Mouse (Mus musculus): ENCODE measurements around the gene Tmem63c. TPM values are rescaled to one million over a fixed set of nuclear protein-coding genes. Genes with fewer than 3 reads are reported as not detected.

The Tmem63c gene
- polyA plus RNA-seq, 1 experiment from 2014 or later = 0.13 TPM

DNA sequence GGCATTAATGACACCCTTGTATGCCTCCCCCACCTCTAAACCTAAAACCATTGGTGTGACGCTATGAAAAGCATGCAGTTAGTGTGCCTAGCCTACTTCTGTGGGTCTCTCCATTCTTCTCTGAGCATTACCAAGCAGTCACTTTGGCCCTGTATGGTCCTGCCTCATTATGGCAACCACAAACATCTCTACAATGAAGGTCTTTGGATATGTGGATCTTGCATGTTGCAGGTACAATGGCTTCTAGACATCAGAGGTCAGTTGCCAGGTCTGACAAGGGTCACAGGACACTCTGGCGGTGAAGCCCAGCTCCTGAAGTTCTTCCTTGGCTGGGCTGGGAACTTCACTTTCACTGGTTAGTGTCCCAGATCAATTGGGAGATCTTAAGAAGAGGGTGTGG is 866 bp downstream of the Tmem63c start:
- WGBS = 69% methylated on average over 2 of the region's 2 CpGs
- H3K9ac ChIP-seq (ENCODE audit: low read length) = no peak overlapping the region
- H3K27me3 ChIP-seq (ENCODE audit: control insufficient read depth, insufficient read depth, low read depth, low read length) = peaks cover 18% of the 10 kb centered on the region
- H3K36me3 ChIP-seq (ENCODE audit: control insufficient read depth, insufficient read depth, low read length) = no peaks in the 10 kb centered on the region
- no peaks in the 10 kb centered on the region for H3K9me3 ChIP-seq (ENCODE audit: control insufficient read depth, low read length)
- H3K4me1 ChIP-seq (replicated peaks; ENCODE audit: control insufficient read depth, insufficient read depth, low read length) = no peaks in the 10 kb centered on the region
- no peak for ATAC-seq (ENCODE audit: low read depth)
- no peak overlapping the region for H3K4me3 ChIP-seq (ENCODE audit: low read length)
- H3K27ac ChIP-seq (ENCODE audit: low read length) = no peak overlapping the region
- H3K4me2 ChIP-seq (ENCODE audit: low read depth, low read length) = no peak overlapping the region

DNA sequence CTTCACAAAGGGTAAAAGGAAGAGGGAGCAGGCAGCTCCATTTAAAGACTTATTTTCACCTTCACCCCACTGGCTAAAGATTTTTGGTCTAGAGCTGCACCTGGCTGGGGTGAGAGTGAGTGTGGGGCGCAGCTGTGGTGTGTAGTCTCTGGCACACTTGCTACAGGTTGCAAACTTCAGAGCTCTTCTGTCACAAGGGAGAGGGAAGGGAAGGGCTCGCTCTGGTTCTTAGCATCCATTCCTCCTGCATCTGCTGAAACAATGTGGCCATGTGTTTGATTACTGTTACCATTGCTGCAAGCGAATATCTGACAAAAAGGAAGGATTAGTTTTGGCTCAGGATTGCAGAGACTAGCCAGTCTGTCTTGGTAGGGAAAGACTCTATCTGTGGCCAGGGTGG is 2.3 kb downstream of the Tmem63c start:
- Histone ChIP-seq H3K4me1 (replicated peaks; ENCODE audit: control insufficient read depth, insufficient read depth, low read length) (no peaks in the 10 kb centered on the region), H3K9ac (ENCODE audit: low read length) (no peak overlapping the region), H3K9me3 (ENCODE audit: control insufficient read depth, low read length) (no peaks in the 10 kb centered on the region), H3K4me2 (ENCODE audit: low read depth, low read length) (no peak overlapping the region), H3K36me3 (ENCODE audit: control insufficient read depth, insufficient read depth, low read length) (no peaks in the 10 kb centered on the region), H3K27ac (ENCODE audit: low read length) (no peak overlapping the region), H3K27me3 (ENCODE audit: control insufficient read depth, insufficient read depth, low read depth, low read length) (peaks cover 23% of the 10 kb centered on the region), H3K4me3 (ENCODE audit: low read length) (no peak overlapping the region)
- no peak for ATAC-seq (ENCODE audit: low read depth)
- 59% methylated on average over 3 of the region's 3 CpGs for WGBS

DNA sequence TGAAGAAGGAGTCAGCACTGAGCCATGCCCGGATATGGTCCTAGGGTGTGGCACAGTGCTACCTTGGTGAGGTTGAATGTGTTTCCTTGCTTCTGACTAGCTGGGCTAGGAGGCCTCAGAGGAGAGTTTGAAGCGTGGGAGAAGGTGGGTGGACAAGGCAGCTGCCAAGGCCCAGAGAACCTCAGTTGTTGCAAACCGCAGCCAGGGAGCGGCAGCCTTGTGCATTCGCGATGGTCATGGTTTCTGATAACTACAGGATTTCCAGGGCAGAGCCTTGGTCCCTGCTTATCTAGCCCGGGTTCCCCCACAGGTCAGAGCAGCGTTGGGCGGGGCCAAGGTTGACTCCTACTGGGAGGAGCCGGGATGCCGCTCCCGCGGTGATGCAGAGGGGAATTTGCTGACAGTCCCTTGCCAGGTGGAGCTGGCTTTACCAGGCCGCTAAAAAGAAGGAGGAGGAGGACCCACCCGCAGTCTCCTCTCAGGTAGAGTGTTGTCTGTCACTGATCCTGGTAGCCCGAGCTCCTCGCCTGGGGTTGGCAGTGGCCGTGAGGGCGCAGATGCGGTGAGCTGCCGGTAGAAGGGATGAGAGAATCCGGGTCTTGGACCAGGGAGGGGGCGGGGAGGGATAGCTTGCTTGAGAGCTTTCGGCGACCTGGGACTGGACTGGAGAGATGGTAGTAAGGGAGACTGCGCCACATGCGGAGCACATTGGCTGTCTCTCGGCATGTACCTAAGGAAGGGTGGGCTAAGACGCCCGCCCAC is 5.2 kb downstream of the Tmem63c start:
- Histone ChIP-seq H3K4me2 (ENCODE audit: low read depth, low read length) (no peak overlapping the region), H3K9me3 (ENCODE audit: control insufficient read depth, low read length) (no peaks in the 10 kb centered on the region), H3K4me1 (replicated peaks; ENCODE audit: control insufficient read depth, insufficient read depth, low read length) (no peaks in the 10 kb centered on the region), H3K4me3 (ENCODE audit: low read length) (no peak overlapping the region), H3K9ac (ENCODE audit: low read length) (no peak overlapping the region), H3K27me3 (ENCODE audit: control insufficient read depth, insufficient read depth, low read depth, low read length) (peaks cover 23% of the 10 kb centered on the region), H3K27ac (ENCODE audit: low read length) (no peak overlapping the region), H3K36me3 (ENCODE audit: control insufficient read depth, insufficient read depth, low read length) (no peaks in the 10 kb centered on the region)
- 2% methylated on average over 30 of the region's 30 CpGs for WGBS
- no peak for ATAC-seq (ENCODE audit: low read depth)

DNA sequence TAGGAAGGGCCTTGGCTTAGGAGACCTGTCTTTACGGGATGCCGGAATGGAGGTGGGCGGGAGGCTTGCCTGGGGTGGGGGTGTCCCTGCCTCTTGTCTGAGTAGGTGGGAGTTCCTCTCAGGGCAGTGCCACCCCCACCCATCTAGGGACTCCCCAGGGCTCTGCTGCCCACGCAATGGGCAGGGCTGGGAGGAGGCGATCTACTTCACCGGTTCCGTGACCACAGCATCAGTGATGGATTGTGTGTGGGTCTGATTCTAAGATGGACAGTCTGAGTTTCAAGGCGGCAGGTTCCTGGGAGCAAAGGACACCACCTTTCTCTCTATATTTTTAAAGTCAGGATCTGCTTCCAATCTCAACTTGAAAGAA is 5.7 kb downstream of the Tmem63c start:
- H3K4me3 ChIP-seq (ENCODE audit: low read length) = no peak overlapping the region
- H3K9ac ChIP-seq (ENCODE audit: low read length) = no peak overlapping the region
- no peaks in the 10 kb centered on the region for H3K36me3 ChIP-seq (ENCODE audit: control insufficient read depth, insufficient read depth, low read length)
- no peaks in the 10 kb centered on the region for H3K4me1 ChIP-seq (replicated peaks; ENCODE audit: control insufficient read depth, insufficient read depth, low read length)
- no peak for ATAC-seq (ENCODE audit: low read depth)
- no peak overlapping the region for H3K27ac ChIP-seq (ENCODE audit: low read length)
- peaks cover 23% of the 10 kb centered on the region for H3K27me3 ChIP-seq (ENCODE audit: control insufficient read depth, insufficient read depth, low read depth, low read length)
- no peaks in the 10 kb centered on the region for H3K9me3 ChIP-seq (ENCODE audit: control insufficient read depth, low read length)
- 14% methylated on average over 8 of the region's 8 CpGs for WGBS
- H3K4me2 ChIP-seq (ENCODE audit: low read depth, low read length) = no peak overlapping the region

DNA sequence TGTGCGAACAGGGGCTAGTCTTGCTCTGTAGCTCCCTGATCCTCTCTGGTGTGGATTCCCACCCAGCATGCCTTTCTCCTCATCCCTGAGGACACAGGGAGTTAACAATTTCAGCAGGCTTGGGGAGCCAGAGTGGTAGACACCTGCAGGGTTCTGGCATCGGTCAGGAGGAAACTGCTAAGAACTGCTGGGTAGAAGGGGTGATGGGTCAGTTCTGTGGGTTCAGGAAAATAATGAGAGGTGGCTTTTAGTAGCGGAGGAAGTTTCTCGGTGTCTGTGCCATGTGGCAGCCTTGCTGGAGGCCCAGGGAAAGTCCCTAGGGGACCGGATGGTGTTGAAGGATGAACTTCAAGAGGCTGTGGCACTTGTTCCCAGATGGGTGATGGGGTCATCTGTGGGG is 6.3 kb downstream of the Tmem63c start:
- H3K36me3 ChIP-seq (ENCODE audit: control insufficient read depth, insufficient read depth, low read length) = no peaks in the 10 kb centered on the region
- H3K27ac ChIP-seq (ENCODE audit: low read length) = no peak overlapping the region
- H3K4me1 ChIP-seq (replicated peaks; ENCODE audit: control insufficient read depth, insufficient read depth, low read length) = no peaks in the 10 kb centered on the region
- H3K9ac ChIP-seq (ENCODE audit: low read length) = no peak overlapping the region
- 42% methylated on average over 5 of the region's 5 CpGs for whole genome bisulfite sequencing
- H3K4me2 ChIP-seq (ENCODE audit: low read depth, low read length) = no peak overlapping the region
- H3K9me3 ChIP-seq (ENCODE audit: control insufficient read depth, low read length) = no peaks in the 10 kb centered on the region
- ATAC-seq (ENCODE audit: low read depth) = no peak
- peaks cover 23% of the 10 kb centered on the region for H3K27me3 ChIP-seq (ENCODE audit: control insufficient read depth, insufficient read depth, low read depth, low read length)
- H3K4me3 ChIP-seq (ENCODE audit: low read length) = no peak overlapping the region

DNA sequence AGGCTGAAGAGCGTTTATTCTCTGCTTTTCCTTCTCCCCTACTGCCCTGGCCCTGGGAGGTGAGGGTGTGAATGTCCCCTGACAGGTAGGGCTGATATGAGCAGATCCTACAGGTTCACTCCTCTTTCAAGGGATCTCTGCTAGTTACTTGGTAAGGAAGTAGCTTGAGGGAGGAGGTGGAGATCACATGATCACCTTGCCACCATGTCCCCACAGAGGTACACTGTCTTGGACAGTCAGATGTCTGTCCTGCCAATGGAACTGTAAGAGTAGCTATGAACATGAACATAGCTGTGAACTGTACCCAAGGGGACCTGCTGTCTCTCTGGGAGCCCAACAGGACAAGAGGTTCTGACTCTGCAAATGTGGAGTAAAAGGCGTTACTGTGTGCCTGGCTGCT is 6.9 kb downstream of the Tmem63c start:
- no peak overlapping the region for H3K4me3 ChIP-seq (ENCODE audit: low read length)
- H3K9ac ChIP-seq (ENCODE audit: low read length) = no peak overlapping the region
- WGBS = 48% methylated on average over 2 of the region's 2 CpGs
- H3K36me3 ChIP-seq (ENCODE audit: control insufficient read depth, insufficient read depth, low read length) = no peaks in the 10 kb centered on the region
- H3K27me3 ChIP-seq (ENCODE audit: control insufficient read depth, insufficient read depth, low read depth, low read length) = peaks cover 23% of the 10 kb centered on the region
- no peaks in the 10 kb centered on the region for H3K4me1 ChIP-seq (replicated peaks; ENCODE audit: control insufficient read depth, insufficient read depth, low read length)
- H3K9me3 ChIP-seq (ENCODE audit: control insufficient read depth, low read length) = no peaks in the 10 kb centered on the region
- no peak for ATAC-seq (ENCODE audit: low read depth)
- H3K27ac ChIP-seq (ENCODE audit: low read length) = no peak overlapping the region
- no peak overlapping the region for H3K4me2 ChIP-seq (ENCODE audit: low read depth, low read length)

DNA sequence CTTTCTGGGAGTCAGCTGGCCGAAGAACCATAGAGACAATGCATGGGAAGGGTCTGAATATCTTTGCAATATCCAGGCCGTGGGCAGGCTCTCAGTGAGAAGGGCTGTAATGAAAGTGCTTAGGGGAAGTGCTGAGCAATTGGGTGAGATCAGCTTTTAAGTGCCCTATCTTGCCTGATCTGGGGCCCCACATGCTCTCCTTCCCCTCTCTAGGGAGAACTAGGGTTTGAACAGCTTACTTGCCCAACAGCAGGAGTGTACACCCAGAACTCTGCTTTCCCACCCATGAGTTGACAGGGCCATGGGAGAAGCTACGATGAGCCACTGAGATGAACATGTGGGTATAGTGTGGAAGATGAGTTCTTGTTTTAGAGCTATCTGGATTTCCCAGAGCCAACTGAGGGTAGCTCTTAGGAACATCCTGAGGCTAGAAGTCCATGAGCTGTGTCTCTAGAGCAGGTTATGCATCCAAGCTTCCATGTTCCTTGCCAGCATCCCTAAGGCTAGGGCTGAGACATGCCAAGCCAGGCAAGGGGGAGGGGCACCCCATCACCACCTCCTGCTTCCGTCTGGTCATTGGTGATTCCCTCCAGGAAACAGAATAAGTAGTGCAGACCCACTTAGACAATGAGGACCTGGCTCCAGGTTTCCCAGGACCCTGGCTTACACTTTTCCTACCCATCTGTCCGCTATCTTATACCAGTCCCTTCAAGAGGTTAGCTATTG is 8.3 kb downstream of the Tmem63c start:
- Histone ChIP-seq H3K4me3 (ENCODE audit: low read length) (no peak overlapping the region), H3K9ac (ENCODE audit: low read length) (no peak overlapping the region)
- 59% methylated on average over 5 of the region's 5 CpGs for WGBS

DNA sequence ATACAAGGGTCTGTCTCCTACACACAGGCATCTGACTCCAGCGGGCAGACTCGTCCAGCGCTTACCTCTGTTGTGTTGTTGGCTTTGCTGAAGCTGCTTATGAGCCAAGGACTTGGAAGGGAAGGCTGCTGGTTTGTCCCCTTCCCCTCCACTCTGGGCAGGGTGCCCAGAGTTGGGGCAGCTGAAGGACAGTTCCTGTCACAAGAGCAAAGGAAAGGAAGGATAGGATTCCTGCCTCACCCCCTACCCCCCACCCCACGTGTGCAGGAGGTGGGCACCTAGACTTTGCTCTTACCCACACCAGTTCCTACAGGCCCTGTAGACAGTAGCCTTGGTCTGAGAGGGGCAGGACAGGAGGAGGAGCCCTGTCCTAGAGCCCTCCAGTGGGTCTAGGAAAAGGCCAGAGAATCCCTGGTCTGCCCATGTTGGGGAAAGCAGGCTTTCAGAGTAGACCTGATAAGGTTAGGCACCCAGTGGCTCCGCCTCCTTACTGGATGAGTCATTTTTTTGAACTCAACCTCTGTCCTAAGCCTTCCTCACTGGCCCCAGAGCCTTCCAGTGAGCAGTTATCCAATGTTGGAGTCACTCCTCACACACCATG is 10.1 kb downstream of the Tmem63c start:
- Histone ChIP-seq H3K27me3 (ENCODE audit: control insufficient read depth, insufficient read depth, low read depth, low read length) (peaks cover 13% of the 10 kb centered on the region), H3K9me3 (ENCODE audit: control insufficient read depth, low read length) (no peaks in the 10 kb centered on the region), H3K4me3 (ENCODE audit: low read length) (no peak overlapping the region), H3K36me3 (ENCODE audit: control insufficient read depth, insufficient read depth, low read length) (no peaks in the 10 kb centered on the region), H3K9ac (ENCODE audit: low read length) (no peak overlapping the region), H3K4me2 (ENCODE audit: low read depth, low read length) (no peak overlapping the region), H3K4me1 (replicated peaks; ENCODE audit: control insufficient read depth, insufficient read depth, low read length) (no peaks in the 10 kb centered on the region), H3K27ac (ENCODE audit: low read length) (no peak overlapping the region)
- WGBS = 54% methylated on average over 5 of the region's 5 CpGs
- peak; percentile 26; the same call in 1 of the 2 replicates for ATAC-seq (ENCODE audit: low read depth)

More for the DNA sequence above, 8.3 kb downstream of the Tmem63c start:
- Histone ChIP-seq H3K4me2 (ENCODE audit: low read depth, low read length) (no peak overlapping the region), H3K27me3 (ENCODE audit: control insufficient read depth, insufficient read depth, low read depth, low read length) (peaks cover 23% of the 10 kb centered on the region), H3K4me1 (replicated peaks; ENCODE audit: control insufficient read depth, insufficient read depth, low read length) (no peaks in the 10 kb centered on the region), H3K36me3 (ENCODE audit: control insufficient read depth, insufficient read depth, low read length) (no peaks in the 10 kb centered on the region), H3K9me3 (ENCODE audit: control insufficient read depth, low read length) (no peaks in the 10 kb centered on the region), H3K27ac (ENCODE audit: low read length) (no peak overlapping the region)
- no peak for ATAC-seq (ENCODE audit: low read depth)

DNA sequence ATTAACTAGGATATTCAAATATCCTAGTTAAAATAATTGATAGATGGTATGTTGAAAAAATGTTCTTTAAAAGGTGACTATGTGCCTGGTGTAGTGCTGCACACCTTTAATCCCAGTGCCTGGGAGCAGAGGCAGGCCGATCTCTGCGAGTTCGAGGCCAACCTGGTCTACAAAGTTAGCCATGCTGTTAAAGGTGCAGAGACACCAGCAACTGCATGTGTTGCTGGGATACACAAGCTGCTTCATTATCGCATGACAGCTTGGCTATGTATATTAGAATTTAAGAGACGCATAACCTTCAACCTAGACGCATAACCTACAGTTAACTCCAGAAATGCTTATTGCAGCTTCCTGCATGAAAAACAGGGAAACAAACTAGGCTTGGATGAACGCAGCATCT is 15.5 kb downstream of the Tmem63c start:
- H3K4me2 ChIP-seq (ENCODE audit: low read depth, low read length) = no peak overlapping the region
- H3K4me3 ChIP-seq (ENCODE audit: low read length) = no peak overlapping the region

More for the DNA sequence above, 15.5 kb downstream of the Tmem63c start:
- WGBS = 89% methylated on average over 7 of the region's 7 CpGs
- no peaks in the 10 kb centered on the region for H3K36me3 ChIP-seq (ENCODE audit: control insufficient read depth, insufficient read depth, low read length)
- H3K27me3 ChIP-seq (ENCODE audit: control insufficient read depth, insufficient read depth, low read depth, low read length) = no peaks in the 10 kb centered on the region
- no peak overlapping the region for H3K27ac ChIP-seq (ENCODE audit: low read length)
- no peak overlapping the region for H3K9ac ChIP-seq (ENCODE audit: low read length)
- no peaks in the 10 kb centered on the region for H3K4me1 ChIP-seq (replicated peaks; ENCODE audit: control insufficient read depth, insufficient read depth, low read length)
- no peak for ATAC-seq (ENCODE audit: low read depth)
- no peaks in the 10 kb centered on the region for H3K9me3 ChIP-seq (ENCODE audit: control insufficient read depth, low read length)

Data from lung, embryonic 16.5 days (tissue).